ENCODE assay signal across 22 mouse cellular contexts in genomic region chr15:10823933-10824332, GRCm38 (mm10).
DNase-seq lines count a peak whose midpoint lies in the region; ATAC-seq and TF ChIP-seq lines count a peak whose summit lies in the region.
"Had no signal": no experiment of that assay in that cellular context is flagged by ENCODE, and none has a peak within 500 bp of the region (broad histone marks: within the 10 kb centered on the region; RNA-seq: fewer than 3 reads in every experiment).

No protein-coding gene starts in this region.

- no peak for ATAC-seq in intestine, embryonic 14.5 days (replicated peaks; ENCODE audit: low FRiP score, low TSS enrichment, low read depth)
- ATAC-seq in intestine, postnatal 0 days: no peak
- ATAC-seq in neural tube, embryonic 15.5 days (ENCODE audit: low FRiP score): no peak
- ATAC-seq in neural tube, embryonic 14.5 days (ENCODE audit: low read depth): peak; percentile 56; the same call in 1 of the 2 replicates

- no peak for TF ChIP-seq CTCF in intestine, postnatal 0 days (IDR thresholded peaks at IDR 0.05; ENCODE audit: low read depth)

- WGBS in intestine, embryonic 14.5 days: 64% methylated on average over 5 of the region's 5 CpGs
- WGBS in intestine, postnatal 0 days: 71% methylated on average over 5 of the region's 5 CpGs
- 59% methylated on average over 5 of the region's 5 CpGs for WGBS in neural tube, embryonic 15.5 days
- 52% methylated on average over 5 of the region's 5 CpGs for WGBS in neural tube, embryonic 14.5 days

- H3K9me3 ChIP-seq in intestine, embryonic 14.5 days (ENCODE audit: control insufficient read depth, low read length): no peaks in the 10 kb centered on the region
- no peaks in the 10 kb centered on the region for H3K9me3 ChIP-seq in intestine, postnatal 0 days (ENCODE audit: control insufficient read depth)
- no peaks in the 10 kb centered on the region for H3K9me3 ChIP-seq in neural tube, embryonic 15.5 days (replicated peaks)
- no peaks in the 10 kb centered on the region for H3K9me3 ChIP-seq in neural tube, embryonic 14.5 days (ENCODE audit: control insufficient read depth, low read length)
- H3K9me3 ChIP-seq: embryonic facial prominence, embryonic 10.5 days; G1E; hindbrain, embryonic 12.5 days; limb, embryonic 10.5 days had no signal

- H3K9ac ChIP-seq in intestine, embryonic 14.5 days (ENCODE audit: low read length): no peak overlapping the region
- no peak overlapping the region for H3K9ac ChIP-seq in intestine, postnatal 0 days (ENCODE audit: low read depth, low read length)
- no peak overlapping the region for H3K9ac ChIP-seq in neural tube, embryonic 15.5 days (replicated peaks)
- no peak overlapping the region for H3K9ac ChIP-seq in neural tube, embryonic 14.5 days (replicated peaks; ENCODE audit: low read depth, low read length)
- H3K9ac ChIP-seq: hindbrain, embryonic 12.5 days had no signal

- H3K4me3 ChIP-seq in intestine, embryonic 14.5 days (ENCODE audit: low read depth, low read length): no peak overlapping the region
- H3K4me3 ChIP-seq in intestine, postnatal 0 days (ENCODE audit: low read depth, low read length): no peak overlapping the region
- H3K4me3 ChIP-seq in neural tube, embryonic 15.5 days (replicated peaks): no peak overlapping the region
- H3K4me3 ChIP-seq in neural tube, embryonic 14.5 days (ENCODE audit: low read depth, low read length): no peak overlapping the region
- H3K4me3 ChIP-seq: embryonic facial prominence, embryonic 10.5 days; hindbrain, embryonic 12.5 days; limb, embryonic 10.5 days; megakaryocyte, embryonic 14.5 days had no signal

- peak; percentile 27 for DNase-seq in intestine, embryonic 14.5 days (ENCODE audit: low spot score)
- DNase-seq in neural tube, embryonic 10.5 days (ENCODE audit: extremely low spot score, low spot score): peak; percentile 16
- peak; percentile 84 for DNase-seq in R1 (ENCODE audit: low read depth, low spot score)
- DNase-seq in cerebellum, postnatal 10 days: no peak
- DNase-seq in spleen, postnatal 10 days (ENCODE audit: low spot score in 2 of 2): no peak
- DNase-seq: adrenal gland, postnatal 25 days; cerebellum, adult 11-12 months; gastrocnemius, postnatal 25 days; heart, postnatal 10 days; kidney, adult 9 months; layer of hippocampus, postnatal 36 days; lung, adult 18-20 months; thymus, postnatal 4 days had no signal

- no peak overlapping the region for H3K27ac ChIP-seq in intestine, embryonic 14.5 days (ENCODE audit: low read depth)
- H3K27ac ChIP-seq in intestine, postnatal 0 days (ENCODE audit: low read depth, low read length): no peak overlapping the region
- H3K27ac ChIP-seq in neural tube, embryonic 15.5 days (replicated peaks): no peak overlapping the region
- no peak overlapping the region for H3K27ac ChIP-seq in neural tube, embryonic 14.5 days (ENCODE audit: low read depth, low read length)
- H3K27ac ChIP-seq: hindbrain, embryonic 12.5 days; limb, embryonic 10.5 days had no signal

- no peak overlapping the region for H3K4me2 ChIP-seq in intestine, embryonic 14.5 days (ENCODE audit: low read length)
- no peak overlapping the region for H3K4me2 ChIP-seq in intestine, postnatal 0 days (replicated peaks; ENCODE audit: low read depth)
- no peak overlapping the region for H3K4me2 ChIP-seq in neural tube, embryonic 15.5 days
- H3K4me2 ChIP-seq in neural tube, embryonic 14.5 days (ENCODE audit: low read depth, low read length): no peak overlapping the region
- H3K4me2 ChIP-seq: hindbrain, embryonic 12.5 days; liver, embryonic 11.5 days had no signal

- H3K27me3 ChIP-seq in intestine, embryonic 14.5 days (replicated peaks; ENCODE audit: control insufficient read depth, insufficient read depth, low read length): no peaks in the 10 kb centered on the region
- no peaks in the 10 kb centered on the region for H3K27me3 ChIP-seq in intestine, postnatal 0 days (replicated peaks; ENCODE audit: control insufficient read depth, insufficient read depth, low read length)
- H3K27me3 ChIP-seq in neural tube, embryonic 15.5 days (replicated peaks): no peaks in the 10 kb centered on the region
- no peaks in the 10 kb centered on the region for H3K27me3 ChIP-seq in neural tube, embryonic 14.5 days (ENCODE audit: control insufficient read depth, insufficient read depth, low read length)
- H3K27me3 ChIP-seq: hindbrain, embryonic 12.5 days had no signal

- no peaks in the 10 kb centered on the region for H3K36me3 ChIP-seq in intestine, embryonic 14.5 days (ENCODE audit: control insufficient read depth, insufficient read depth, low read length)
- no peaks in the 10 kb centered on the region for H3K36me3 ChIP-seq in intestine, postnatal 0 days (ENCODE audit: control insufficient read depth, insufficient read depth)
- H3K36me3 ChIP-seq in neural tube, embryonic 15.5 days: no peaks in the 10 kb centered on the region
- H3K36me3 ChIP-seq in neural tube, embryonic 14.5 days (ENCODE audit: control insufficient read depth, insufficient read depth, low read length): no peaks in the 10 kb centered on the region
- H3K36me3 ChIP-seq: embryonic facial prominence, embryonic 10.5 days; G1E; hindbrain, embryonic 12.5 days; limb, embryonic 10.5 days had no signal

- H3K4me1 ChIP-seq in intestine, embryonic 14.5 days (replicated peaks; ENCODE audit: control insufficient read depth, insufficient read depth, low read length): no peaks in the 10 kb centered on the region
- H3K4me1 ChIP-seq in intestine, postnatal 0 days (replicated peaks; ENCODE audit: control insufficient read depth, insufficient read depth, low read length): no peaks in the 10 kb centered on the region
- H3K4me1 ChIP-seq in neural tube, embryonic 15.5 days: peaks cover 3% of the 10 kb centered on the region; the same call in 1 of the 2 replicates
- no peaks in the 10 kb centered on the region for H3K4me1 ChIP-seq in neural tube, embryonic 14.5 days (ENCODE audit: control insufficient read depth, insufficient read depth, low read length)
- H3K4me1 ChIP-seq: hindbrain, embryonic 12.5 days had no signal

Comparison
In these comparisons a context has a peak if more than half of its experiments do, and no peak if none do; other contexts are left out.
1. DNase-seq: peak in intestine, embryonic 14.5 days (single experiment), neural tube, embryonic 10.5 days (single experiment) and R1 (single experiment); none in cerebellum, postnatal 10 days (0 of 2) and spleen, postnatal 10 days (0 of 2).